Mouse (Mus musculus) erythroblast, adult 5-6 weeks (primary cell): Measurements from ENCODE around the gene Pgm5. TPM values are rescaled to one million over a fixed set of nuclear protein-coding genes. Genes with fewer than 3 reads are reported as not detected.

Source experiments
- ATAC-seq: replicated peaks from 2 replicates; pipeline ENCODE4 v1.8.0; 2016; ENCODE audit warnings: moderate number of reproducible peaks, mild to moderate bottlenecking, moderate TSS enrichment, inconsistent platforms; ENCODE audit not compliant: poor library complexity, low FRiP score, severe bottlenecking
- total RNA-seq, 2 experiments: library from RNA; stranded (forward) in 1 of 2; stranded (reverse) in 1 of 2; fragments of 150-400 nt in 1 of 2; fragments of 200-764, 138-1000 nt in 1 of 2; gene quantifications; 2 replicates each; pipeline versions ENCODE4 v1.2.3 to v1.2.4; 2015 to 2017; ENCODE audit warnings: low replicate concordance in 2 of 2

Gene Pgm5
- total RNA-seq, 2 experiments from 2014 or later, result not detected

DNA sequence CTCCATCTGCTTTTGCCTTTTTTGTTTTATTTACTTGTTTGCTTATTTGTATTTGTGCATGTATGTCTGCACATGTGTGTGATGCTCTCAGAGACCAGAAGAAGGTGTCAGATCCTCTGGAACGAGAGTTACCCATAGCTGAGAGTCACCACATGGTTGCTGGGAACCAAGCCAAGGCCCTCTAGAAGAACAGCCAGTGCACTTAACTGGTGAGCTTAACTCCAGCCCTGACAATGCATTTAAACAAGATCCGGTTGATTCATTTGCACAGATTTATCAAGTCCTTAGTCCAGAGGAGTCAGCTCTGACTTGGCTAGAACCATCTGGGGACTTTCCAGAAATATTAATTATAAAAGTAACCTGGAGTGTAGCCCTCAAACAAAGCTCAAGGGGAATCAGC, 12.2 kb upstream of the Pgm5 start:
- no peak for ATAC-seq

DNA sequence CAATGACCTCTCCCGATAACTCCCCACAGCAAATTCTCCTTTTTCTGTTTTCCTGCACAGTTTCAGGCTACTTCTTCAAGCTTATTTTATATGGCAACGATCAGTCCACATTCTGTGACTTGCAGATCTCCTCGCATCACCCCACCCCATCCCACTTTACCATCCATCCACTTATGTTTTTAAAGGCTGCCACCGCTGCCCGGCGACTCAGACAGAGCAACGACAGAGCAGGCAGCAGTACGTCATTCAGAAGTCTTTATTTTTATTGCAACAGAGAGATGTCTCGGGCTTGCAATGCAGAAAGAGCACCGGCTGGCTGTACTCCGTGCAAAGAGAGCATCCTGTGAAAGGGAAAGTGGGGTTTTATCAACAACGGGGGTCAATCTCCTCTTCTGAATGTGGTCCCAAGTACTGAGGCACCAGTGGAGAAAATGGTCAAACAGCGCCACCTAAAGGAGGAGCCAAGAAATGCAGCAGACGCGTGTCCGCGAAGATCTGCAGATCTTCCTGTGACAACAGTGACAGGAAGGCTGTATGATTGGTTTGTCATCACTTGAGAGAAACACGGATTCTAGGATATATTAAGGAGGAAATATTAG, 9.5 kb upstream of the Pgm5 start:
- ATAC-seq, result no peak

DNA sequence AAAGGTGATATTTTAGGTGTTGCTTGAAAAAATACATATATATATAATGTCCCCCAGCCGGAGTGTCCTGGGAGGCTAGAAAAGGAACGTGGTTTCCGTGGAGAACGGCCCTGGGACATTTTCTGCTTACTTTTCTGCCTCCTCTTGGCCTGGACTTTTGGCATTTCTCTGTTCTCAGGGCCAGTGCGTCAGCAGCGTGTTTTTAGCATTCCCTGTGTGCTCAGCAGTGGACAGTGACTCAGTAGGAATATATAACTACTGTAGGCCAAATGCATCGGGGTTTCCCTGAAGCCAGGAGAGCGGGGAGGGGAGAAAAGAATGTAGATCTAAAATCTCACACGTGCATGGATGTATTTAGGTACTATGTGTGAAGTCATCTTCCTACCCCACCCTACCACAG, 3.8 kb upstream of the Pgm5 start:
- no peak for ATAC-seq

DNA sequence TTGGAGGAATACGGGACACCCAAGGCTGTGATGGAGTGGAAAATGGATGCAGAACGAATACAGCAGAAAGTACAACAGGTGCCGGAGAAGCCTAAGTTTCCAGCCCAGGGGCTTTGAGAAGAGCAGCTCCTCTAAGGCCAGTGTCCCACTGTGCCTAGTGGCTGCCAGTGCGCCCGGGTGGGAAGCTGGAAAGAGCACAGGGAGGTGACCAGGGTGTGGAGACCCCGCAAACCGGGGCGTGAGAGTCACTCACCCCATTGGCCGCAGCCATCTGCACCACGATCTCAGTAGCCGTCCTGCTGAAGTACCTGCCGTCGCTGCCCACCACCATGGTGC, 411 bp downstream of the Pgm5 start:
- no peak for ATAC-seq

DNA sequence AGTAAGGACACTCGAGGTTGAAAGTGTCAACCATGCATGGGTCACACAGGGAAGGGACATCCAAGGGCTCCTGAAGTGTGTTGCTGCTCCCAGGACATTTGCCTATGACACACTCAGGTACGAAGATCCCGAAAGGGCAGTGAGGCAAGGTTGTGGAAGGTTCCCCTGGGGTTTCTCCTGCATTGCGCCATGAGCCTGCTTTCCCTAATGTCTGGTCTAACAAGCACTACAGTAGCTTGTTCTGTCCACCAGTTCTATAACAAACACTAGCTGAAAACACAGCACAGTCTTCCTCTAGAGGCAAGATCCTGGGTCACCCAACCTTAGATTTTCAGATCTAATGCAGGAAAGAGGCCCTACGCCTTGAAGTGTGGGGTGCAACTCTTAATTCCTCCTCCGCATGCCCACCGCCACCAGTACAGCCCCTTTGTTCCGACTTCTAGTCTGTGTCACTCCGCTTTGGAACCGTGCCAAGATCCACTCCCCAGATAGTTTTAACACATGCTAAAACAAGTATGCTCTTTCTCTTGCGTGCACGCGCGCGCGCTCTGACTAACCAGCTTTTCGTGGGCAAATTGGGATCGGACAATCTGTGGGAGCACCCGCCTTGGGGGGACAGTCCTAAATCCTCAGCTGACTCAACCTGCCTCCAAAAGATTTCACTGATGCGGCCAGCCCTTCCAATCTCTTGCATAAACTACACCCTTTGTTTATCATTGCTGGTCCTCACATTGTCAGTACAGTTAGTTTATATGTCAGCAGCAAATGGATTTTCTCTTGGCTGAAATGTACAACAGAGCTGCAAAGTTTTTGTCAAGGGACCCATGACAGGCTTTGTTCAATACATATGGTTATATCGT, 10.0 kb downstream of the Pgm5 start:
- ATAC-seq, result no peak

DNA sequence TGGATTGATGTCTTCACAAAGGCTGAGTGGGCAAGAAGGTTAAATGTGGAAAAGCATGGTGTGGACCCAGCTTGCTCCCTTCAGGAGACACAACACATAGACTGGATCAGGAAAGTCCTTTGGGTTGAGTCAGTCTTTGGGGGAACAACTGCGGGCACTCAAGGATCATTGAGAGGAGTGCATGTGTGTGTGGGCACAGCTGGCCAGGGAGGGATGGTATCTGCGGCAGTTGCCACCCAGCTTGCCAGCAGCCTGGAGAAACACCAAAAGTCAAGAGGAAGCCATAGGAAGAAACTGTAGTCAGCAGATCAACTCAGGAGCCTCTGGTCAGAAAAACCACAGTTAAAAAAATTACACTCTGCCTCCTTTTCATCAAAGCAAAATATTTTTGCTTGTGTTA, 12.8 kb downstream of the Pgm5 start:
- no peak for ATAC-seq

DNA sequence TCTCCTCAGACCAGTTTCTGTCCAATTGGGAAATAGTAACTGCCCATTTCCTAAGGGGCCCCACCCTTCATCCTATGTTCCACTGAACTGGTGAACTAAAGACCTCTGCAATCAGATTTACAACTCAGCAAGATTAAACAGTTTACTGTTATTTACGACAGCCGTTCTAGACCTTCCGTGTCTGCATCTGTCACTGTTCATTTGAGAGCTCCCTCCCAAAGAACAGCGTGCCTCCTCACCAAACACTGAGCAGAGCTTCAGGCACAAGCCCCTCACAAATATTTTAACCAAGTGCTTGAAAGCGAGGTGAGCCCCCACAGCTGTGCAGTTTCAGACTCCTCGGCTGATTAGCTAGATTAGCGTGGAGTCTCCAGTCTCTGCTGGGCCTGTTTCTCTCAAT, 13.3 kb downstream of the Pgm5 start:
- ATAC-seq, result no peak

DNA sequence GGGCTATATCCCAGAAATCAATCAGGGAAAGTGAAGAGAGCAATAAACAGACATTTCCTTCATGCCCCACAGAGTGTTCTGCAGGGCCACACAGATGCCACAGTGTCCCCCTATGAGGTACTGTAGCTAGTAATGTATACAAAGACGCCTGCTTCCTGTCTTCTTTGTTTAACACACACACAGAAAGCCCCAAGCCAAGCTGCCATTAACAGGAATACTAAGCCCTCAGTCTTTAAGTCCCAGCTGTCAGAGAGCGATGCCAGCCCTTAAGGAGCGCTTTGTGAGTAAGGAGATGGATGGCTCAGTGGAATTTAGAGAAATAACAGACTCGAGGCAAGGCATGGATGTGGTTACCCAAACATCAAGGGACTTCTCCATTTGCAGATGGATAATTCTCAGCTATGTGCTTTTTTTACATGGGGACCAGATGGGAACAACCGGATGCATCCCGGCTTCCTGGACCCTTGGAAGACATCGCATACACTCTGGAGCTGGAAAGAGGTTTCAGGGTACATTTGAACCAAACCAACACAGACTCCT, 16.6 kb downstream of the Pgm5 start:
- no peak for ATAC-seq

DNA sequence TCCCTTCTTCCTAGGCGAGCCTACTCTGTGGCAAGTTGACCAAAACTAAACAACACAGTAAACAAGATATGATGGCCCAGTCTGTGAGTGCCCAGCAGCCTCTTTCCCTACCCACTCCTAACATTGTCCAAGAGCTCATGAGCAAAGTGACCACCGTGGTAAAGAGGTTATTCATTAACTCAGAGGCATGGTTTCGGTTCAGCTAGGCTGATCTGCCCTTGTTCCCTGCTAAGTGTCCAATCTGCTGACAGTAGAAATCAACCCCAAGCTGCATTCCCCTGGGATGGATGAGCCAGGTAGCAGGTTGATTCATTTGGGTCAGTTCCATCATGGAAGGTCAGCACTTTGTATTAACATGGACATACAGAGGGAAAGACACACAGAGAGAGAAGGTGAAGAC, 19.6 kb downstream of the Pgm5 start:
- ATAC-seq, result no peak

DNA sequence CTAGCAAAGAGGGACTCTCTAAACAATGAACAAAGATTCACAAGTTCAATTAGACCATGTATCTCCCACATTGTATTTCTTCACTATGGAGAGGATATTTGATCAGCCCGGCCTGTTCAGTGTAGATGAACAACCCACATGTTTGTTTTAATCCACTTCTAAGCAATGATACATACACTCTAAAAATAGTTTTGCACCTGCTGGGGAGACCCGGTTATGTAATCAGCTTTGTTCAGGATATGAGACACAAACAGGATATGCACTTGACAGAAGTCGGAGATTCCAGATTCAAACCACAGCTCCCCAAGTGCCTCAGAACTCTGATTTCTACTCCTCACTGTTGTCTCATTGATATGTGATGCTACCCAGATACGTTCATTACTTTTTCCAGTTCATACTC, 37.1 kb downstream of the Pgm5 start:
- ATAC-seq, result no peak

DNA sequence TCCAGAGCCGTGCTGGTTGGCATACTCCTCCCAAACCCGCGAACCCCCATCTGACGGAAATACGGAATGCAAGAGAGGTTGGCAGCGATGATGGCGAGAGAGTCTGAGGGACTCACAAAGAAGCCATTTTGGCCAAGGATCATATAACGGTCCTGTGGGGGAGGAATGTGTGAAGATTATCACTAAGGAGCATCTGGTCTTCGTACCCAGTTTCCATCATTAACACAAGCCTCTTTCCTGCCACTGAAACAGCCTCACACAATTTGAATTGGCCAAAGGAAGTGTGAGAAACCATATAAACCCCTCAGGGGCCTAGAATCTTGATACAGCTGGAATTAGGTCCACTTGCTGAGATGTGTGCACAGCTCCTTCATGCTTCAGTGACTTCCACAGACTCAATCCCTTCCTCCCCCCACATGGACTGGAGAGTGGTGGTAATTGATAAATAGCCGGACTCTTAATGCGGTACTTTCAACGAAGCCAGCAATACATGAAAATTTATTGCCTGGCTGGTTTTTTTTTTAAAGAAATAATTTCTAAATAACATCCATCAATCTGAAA, 45.9 kb downstream of the Pgm5 start:
- no peak for ATAC-seq

DNA sequence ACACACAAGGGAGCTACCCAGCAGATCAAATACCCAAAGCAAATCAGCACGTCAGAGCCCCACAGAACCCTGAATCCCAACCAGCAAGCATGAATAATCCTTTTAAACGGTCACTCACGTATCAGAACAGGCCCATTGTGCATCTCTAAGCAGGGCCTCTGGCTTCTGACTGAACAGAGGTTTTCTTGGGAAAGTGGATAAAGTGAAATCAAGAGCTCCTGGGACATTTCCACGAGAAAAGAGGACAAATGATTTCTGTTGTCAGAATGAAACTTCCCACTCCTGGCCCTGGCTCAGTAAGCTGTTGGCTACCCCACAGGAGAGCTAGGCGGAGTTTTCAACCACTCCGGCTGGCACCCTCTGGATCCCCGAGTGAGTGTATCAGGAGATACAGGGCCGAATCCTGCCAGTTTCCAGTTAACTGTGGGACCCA, 48.8 kb downstream of the Pgm5 start:
- ATAC-seq, result no peak

DNA sequence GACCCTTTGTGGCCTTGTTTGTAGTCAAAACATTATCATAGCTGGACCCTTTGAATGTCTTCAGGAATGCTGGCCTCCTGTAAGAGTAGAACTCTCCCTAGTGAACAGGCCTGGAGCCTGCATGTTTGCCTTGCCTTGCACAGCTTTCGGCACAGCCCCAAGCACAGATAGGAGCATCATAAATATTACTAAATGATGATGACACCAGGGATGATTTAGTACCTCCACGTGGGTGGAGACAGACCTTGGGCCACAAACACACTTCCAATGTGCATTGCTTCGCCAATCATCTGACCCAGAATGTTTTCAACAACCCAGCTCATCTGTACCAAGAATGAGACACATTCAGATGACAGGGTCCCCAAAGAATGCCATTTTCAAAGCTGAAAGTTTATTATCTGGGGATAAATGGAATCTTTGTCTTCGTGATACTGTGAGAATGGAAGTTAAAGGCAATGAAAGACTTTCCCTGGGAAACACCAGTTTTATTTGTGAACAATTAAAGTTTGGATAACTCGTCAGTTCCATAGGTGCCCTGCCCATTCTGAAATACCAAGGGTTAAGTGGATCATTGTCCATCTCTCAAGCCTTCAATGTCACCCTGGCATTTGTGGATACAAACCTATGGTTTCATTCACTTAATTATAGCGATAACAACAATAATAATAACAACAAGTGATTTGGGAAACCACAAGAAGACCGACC, 49.4 kb downstream of the Pgm5 start:
- ATAC-seq, result no peak

DNA sequence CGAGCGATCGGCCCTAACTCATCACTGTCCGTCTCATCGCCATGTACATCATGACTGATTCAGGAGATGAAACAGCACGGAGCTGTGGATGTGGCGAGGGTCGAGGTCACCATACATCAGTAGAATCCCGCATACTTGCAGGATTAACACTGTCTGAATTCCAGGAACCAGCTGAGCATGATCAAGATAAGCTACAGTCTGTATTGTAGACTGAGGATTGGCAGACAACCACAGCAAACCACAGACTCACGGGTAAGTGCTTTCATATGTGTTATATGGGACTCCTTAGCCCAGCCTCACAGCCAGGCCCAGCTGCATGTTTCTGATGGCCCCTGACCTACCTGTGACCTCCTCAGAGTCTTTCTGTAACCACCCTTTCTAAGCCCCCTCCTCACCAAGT, 50.2 kb downstream of the Pgm5 start:
- ATAC-seq, result no peak

DNA sequence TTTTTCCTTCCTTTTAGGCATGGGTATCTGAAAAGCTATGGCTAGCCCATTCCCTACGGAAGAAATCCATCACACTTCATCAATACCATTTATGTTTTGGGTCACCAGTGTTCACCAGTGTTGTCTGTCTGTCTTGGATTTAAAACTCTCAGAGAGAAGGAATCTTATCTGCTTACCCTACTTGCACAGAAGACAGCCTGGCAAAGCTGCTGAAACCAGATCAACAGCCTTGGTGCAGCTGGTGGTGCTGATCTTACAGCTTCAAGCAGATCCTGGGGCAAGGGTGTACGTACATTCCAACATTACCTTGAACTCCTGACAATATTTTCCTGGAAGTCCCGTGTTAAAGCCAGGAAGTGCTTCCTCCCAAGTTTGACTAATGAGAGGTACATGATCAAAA, 55.6 kb downstream of the Pgm5 start:
- no peak for ATAC-seq

DNA sequence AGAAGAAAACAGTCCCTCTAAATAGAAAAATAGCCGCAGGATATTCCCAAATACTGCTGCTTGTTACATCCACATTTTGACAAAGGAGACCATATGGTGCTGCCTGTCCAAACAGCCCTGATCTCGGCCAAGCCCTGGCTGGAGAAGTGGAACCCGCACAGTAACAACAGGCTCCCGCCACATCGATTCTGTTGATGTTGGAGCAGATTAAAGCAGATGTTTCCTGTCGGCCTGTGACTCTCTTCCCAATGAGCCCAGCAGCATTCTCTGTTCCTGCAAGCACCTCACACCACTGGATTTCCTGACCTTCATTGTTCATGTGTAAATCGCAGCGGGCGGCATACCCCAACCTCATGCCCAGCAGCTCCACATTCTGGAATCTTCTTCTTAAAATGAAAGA, 64.0 kb downstream of the Pgm5 start:
- ATAC-seq, result no peak

DNA sequence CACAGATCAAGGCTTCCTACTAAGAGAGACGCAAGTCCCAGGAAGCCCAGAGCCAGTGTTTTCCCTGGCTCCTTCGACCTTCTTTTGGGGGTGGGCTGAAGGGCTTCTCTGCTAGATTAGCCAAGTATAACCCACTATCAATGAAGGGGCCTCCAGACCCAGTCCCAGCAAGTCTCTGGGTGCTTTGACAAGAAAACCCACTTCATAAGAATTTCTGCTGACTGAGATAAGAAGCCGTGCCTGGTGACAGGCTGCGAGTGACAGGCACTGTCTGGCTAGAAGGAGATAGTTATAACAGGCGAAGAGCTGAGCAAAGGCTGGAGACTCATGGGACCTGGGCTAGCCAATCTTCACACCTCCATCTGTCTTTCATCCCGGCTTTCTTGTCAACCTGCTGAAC, 67.3 kb downstream of the Pgm5 start:
- ATAC-seq, result peak; percentile 79

DNA sequence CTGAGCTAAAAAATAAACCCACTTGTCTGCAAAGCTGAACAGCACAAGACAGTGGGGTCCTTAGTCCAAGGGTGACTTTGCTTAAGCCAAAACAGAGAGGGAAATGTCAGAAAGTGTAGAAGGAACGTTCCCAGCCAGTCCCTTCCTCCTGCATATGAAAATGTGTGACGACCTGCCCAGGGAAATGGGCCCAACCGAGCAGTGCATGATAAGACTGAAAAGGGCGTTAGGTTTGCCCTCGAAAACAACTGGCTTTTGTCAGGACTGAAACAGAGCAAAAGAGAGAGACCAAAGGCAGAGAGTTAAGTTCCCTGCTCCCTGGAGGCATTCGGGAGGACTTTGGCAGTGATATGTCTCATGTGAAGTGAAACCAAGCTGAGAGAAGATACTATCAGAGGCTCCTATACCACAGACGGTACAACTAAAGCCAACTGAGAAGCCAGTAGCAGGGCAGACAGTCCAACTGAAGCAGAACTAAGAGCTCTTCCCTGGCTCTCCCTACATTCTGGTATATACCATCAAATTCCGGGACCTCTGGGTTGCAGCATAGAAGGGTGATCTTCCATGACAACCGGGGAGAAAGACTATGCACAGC, 68.0 kb downstream of the Pgm5 start:
- ATAC-seq, result no peak

DNA sequence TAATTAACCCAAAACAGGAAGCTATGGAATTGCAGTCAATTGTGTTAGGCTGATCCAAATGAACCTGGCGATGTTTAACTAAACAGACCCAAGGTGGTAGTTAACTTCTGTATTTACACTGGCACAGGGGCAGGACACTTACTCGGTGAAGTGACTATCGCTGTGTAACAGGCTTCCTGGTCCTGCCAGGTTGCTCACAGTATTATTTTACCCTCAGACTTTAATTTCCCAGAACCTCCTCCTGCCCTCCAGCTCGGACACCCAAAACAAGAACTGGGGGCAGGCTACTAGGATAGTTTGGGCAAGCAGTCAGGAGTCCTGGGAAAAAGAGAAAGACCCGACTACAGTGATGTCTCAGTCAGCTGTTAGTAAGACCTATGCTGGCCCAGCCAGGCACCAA, 68.8 kb downstream of the Pgm5 start:
- no peak for ATAC-seq

DNA sequence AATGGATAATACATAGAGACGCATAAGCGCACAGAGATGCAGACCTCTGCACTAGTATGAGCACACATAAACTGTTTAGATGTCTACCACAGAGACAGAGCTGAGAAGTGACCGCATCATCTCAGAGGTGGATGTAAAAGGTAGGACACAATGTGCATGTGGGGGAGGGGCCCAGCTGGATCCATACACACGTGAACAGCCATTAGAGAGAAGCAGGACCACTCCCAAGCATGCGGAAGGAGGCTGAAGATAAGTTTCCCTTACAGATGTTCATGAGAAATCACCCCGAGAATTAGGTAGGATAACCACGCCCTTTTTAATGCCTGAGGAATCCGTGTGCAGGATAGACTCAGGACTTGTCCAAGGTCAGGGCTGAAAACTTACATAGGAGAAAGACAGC, 75.8 kb downstream of the Pgm5 start:
- no peak for ATAC-seq
